Mouse (Mus musculus) kidney, adult 2 months (tissue): ENCODE results near the gene Zfp524. TPM values are rescaled to one million over a fixed set of nuclear protein-coding genes. Genes with fewer than 3 reads are reported as not detected.
A peak's percentile ranks its signal among the peaks of the same experiment; 100 is the strongest.

ENCODE experiments used
- DNase-seq: peaks from one replicate; pipeline ENCODE4 v3.0.0; 2021
- H3K27ac ChIP-seq: fragments of 200-500 bp; 2 replicates; pipeline ENCODE4 v1.5.1; 2012; ENCODE audit warnings: low read depth, low read length, control low read depth, inconsistent platforms; ENCODE audit not compliant: insufficient read depth
- H3K27me3 ChIP-seq: fragments of 200-500 bp; replicated peaks from 2 replicates; pipeline ENCODE4 v1.6.1; 2012; ENCODE audit warnings: mild to moderate bottlenecking, moderate library complexity, low read length, inconsistent platforms; ENCODE audit not compliant: control insufficient read depth, insufficient read depth
- H3K36me3 ChIP-seq: fragments of 200-500 bp; 2 replicates; pipeline ENCODE4 v1.6.1; 2012; ENCODE audit warnings: mild to moderate bottlenecking, moderate library complexity, low read length, inconsistent platforms; ENCODE audit not compliant: control insufficient read depth, insufficient read depth
- H3K4me1 ChIP-seq: fragments of 200-500 bp; 2 replicates; pipeline ENCODE4 v1.6.1; 2011; ENCODE audit warnings: low read length; ENCODE audit not compliant: control insufficient read depth, insufficient read depth
- H3K4me3 ChIP-seq: fragments of 200-500 bp; 2 replicates; pipeline ENCODE4 v1.5.1; 2011; ENCODE audit warnings: mild to moderate bottlenecking, low read depth, low read length, control low read depth; ENCODE audit not compliant: insufficient read depth
- CTCF ChIP-seq: fragments of 200-500 bp; conservative IDR thresholded peaks from 2 replicates; pipeline ENCODE4 v1.5.1; 2011; ENCODE audit warnings: low read depth, mild to moderate bottlenecking, control low read depth, low read length, moderate library complexity, mixed read lengths; ENCODE audit not compliant: insufficient read depth, insufficient read length
- POLR2A ChIP-seq: fragments of 200-500 bp; IDR thresholded peaks from one replicate; pipeline ENCODE4 v1.6.1; 2011; ENCODE audit warnings: low read depth, low read length, control low read depth
- WGBS: fragments of 180-500 bp; shearing (Covaris S2); methylation state at CpG from one replicate; pipeline ENCODE4 v1.1.7; 2018; 5-methylcytosine and 5-hydroxymethylcytosine counted together
- polyA plus RNA-seq: library from polyadenylated mRNA; depleted of rRNA; stranded (reverse); fragments of >200 nt; gene quantifications from 2 replicates; pipeline ENCODE4 v1.2.3, GENCODE M21; 2012; rRNA removed

Zfp524 gene
- polyA plus RNA-seq, 1 experiment = 35.7 TPM

GRCm38 (mm10) chr7:5059421-5059820, 45.2 kb downstream of the Zfp524 start:
- WGBS = 90% methylated on average over 12 of the region's 12 CpGs
- H3K4me1 ChIP-seq = peaks cover 3% of the 10 kb centered on the region; the same call in 1 of the 2 replicates
- H3K36me3 ChIP-seq = no peaks in the 10 kb centered on the region
- no peak overlapping the region for H3K27ac ChIP-seq
- H3K4me3 ChIP-seq = no peak overlapping the region
- no peak for DNase-seq
- TF ChIP-seq POLR2A (no peak), CTCF (no peak)
- H3K27me3 ChIP-seq = no peaks in the 10 kb centered on the region

DNA sequence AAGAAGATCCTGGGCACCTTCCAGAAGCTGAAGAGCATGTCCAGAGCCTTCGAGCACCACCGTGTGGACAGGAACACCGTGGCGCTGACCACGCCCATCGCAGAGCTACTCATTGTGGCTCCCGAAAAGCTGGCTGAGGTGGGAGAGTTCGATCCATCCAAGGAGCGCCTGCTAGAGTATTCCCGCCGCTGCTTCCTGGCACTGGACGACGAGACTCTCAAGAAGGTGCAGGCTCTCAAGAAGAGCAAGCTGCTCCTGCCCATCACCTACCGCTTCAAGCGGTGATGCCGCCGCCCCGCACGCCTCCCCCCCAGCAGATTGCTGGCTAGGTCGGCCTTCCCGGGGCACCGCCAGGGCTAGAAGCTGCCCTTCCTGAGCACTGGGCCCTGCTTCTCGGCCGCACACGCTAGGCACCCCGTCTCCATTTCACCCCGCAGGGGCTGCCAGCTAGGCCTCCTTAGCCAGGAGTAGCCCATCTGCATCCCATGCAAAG, 46.1 kb downstream of the Zfp524 start:
- 2% methylated on average over 27 of the region's 27 CpGs for WGBS
- peak; percentile 90 for DNase-seq
- Histone ChIP-seq H3K4me3 (peak overlapping the region; percentile 85), H3K4me1 (peaks cover 3% of the 10 kb centered on the region; the same call in 1 of the 2 replicates), H3K27me3 (no peaks in the 10 kb centered on the region), H3K27ac (peak overlapping the region; percentile 98), H3K36me3 (no peaks in the 10 kb centered on the region)
- TF ChIP-seq POLR2A (no peak), CTCF (peak; percentile 89)

GRCm38 (mm10) chr7:5060944-5061773, 46.9 kb downstream of the Zfp524 start:
- H3K4me1 ChIP-seq = peaks cover 3% of the 10 kb centered on the region; the same call in 1 of the 2 replicates

GRCm38 (mm10) chr7:5061774-5062359, 47.7 kb downstream of the Zfp524 start, which contains the start of gene U2af2:
Gene U2af2, plus strand, starts transcription at chr7:5062143.
- H3K4me1 ChIP-seq = peaks cover 3% of the 10 kb centered on the region; the same call in 1 of the 2 replicates
- peak within 1 kb of the TSS; percentile 87 for H3K4me3 ChIP-seq
- TF ChIP-seq CTCF (no peak), POLR2A (peak; percentile 4)
- no peaks in the 10 kb centered on the region for H3K27me3 ChIP-seq
- WGBS = under 1% methylated on average over 64 of the region's 65 CpGs
- peak within 1 kb of the TSS; percentile 99 for H3K27ac ChIP-seq
- peak; percentile 96 for DNase-seq
- no peaks in the 10 kb centered on the region; the same call in 1 of the 2 replicates for H3K36me3 ChIP-seq

More at GRCm38 (mm10) chr7:5060944-5061773, 46.9 kb downstream of the Zfp524 start:
- TF ChIP-seq POLR2A (peak; percentile 30), CTCF (peak; percentile 60)
- peak overlapping the region; percentile 99 for H3K27ac ChIP-seq
- H3K36me3 ChIP-seq = no peaks in the 10 kb centered on the region
- DNase-seq = peak; percentile 99
- peak overlapping the region; percentile 85 for H3K4me3 ChIP-seq
- WGBS = under 1% methylated on average over 60 of the region's 60 CpGs
- H3K27me3 ChIP-seq = no peaks in the 10 kb centered on the region

DNA sequence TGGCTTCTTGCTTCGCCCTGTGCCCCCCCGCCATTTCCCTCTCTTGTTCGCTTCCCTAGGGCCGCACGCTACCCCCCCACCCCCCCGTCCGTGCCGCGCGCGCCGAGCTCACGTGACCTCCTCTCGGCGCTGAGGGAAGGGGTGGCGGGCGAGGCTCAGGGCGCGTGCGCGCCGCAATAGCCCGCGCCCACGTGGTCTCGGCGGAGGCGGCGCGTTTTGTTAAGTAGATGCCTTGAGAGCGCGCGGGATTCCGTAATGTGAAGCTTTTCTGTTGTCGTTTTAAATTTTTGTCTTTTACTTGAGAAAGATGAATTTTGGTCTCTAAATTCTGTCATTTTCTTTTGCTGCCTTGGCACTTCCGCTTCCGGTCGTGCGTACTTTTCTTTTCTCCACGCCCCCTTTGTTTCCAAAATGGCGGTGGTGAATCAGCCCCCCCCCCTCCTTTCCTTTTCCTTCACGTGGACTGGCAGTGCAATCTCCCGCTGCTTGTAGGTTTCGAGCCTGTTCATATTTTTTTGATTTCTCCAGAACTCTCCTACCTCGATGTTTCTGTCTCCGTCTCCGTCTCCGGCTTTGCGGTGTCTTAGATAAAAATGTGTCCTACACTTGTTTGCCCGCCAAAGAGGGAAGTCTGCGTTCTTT, 48.3 kb downstream of the Zfp524 start:
- Histone ChIP-seq H3K27ac (peak overlapping the region; percentile 87), H3K27me3 (no peaks in the 10 kb centered on the region), H3K4me1 (peaks cover 3% of the 10 kb centered on the region; the same call in 1 of the 2 replicates), H3K4me3 (peak overlapping the region; percentile 87), H3K36me3 (no peaks in the 10 kb centered on the region; the same call in 1 of the 2 replicates)
- DNase-seq = peak; percentile 82
- under 1% methylated on average over 51 of the region's 51 CpGs for WGBS
- TF ChIP-seq POLR2A (no peak), CTCF (no peak)

- TF ChIP-seq POLR2A (no peak), CTCF (no peak)
- H3K27ac ChIP-seq = no peak overlapping the region
- peaks cover 3% of the 10 kb centered on the region; the same call in 1 of the 2 replicates for H3K4me1 ChIP-seq
- H3K27me3 ChIP-seq = no peaks in the 10 kb centered on the region
- 83% methylated on average over 6 of the region's 6 CpGs for WGBS
- H3K4me3 ChIP-seq = no peak overlapping the region
- DNase-seq = no peak
- H3K36me3 ChIP-seq = peaks cover 7% of the 10 kb centered on the region
Measured at GRCm38 (mm10) chr7:5064886-5065285, 50.7 kb downstream of the Zfp524 start.

Other genes starting within 250 kb of the Zfp524 start
- gene Fam71e2, start 243.1 kb upstream of the Zfp524 start, polyA plus RNA-seq = 0.08 and 0.09 TPM in 2 replicates
- gene Il11, start 231.6 kb upstream of the Zfp524 start, polyA plus RNA-seq = 0.13 and 0.24 TPM in 2 replicates
- 0.31 TPM in 1 of 2 replicates, not detected in the other for gene Tmem190, start 231.5 kb upstream of the Zfp524 start, polyA plus RNA-seq
- 57.8 and 87.8 TPM in 2 replicates for gene Tmem238, start 224.8 kb upstream of the Zfp524 start, polyA plus RNA-seq
- gene Rpl28, start 221.5 kb upstream of the Zfp524 start, polyA plus RNA-seq = 340 and 597 TPM in 2 replicates
- 240 and 301 TPM in 2 replicates for gene Ube2s, start 201.8 kb upstream of the Zfp524 start, polyA plus RNA-seq
- 14.1 and 17.3 TPM in 2 replicates for gene Shisa7, start 169.7 kb upstream of the Zfp524 start, polyA plus RNA-seq
- gene Isoc2b, start 144.2 kb upstream of the Zfp524 start, polyA plus RNA-seq = 41.1 and 47.9 TPM in 2 replicates
- gene Isoc2a, start 137.3 kb upstream of the Zfp524 start, polyA plus RNA-seq = 174 and 182 TPM in 2 replicates
- 0.16 TPM in 1 of 2 replicates, not detected in the other for gene Gm36210, start 107.9 kb upstream of the Zfp524 start, polyA plus RNA-seq
- 12.6 and 14.4 TPM in 2 replicates for gene Zfp628, start 99.2 kb upstream of the Zfp524 start, polyA plus RNA-seq
- gene Nat14, start 92.4 kb upstream of the Zfp524 start, polyA plus RNA-seq = 5.5 and 5.7 TPM in 2 replicates
- gene Ssc5d, start 88.6 kb upstream of the Zfp524 start, polyA plus RNA-seq = 1.8 and 2.1 TPM in 2 replicates
- 0.11 and 1.6 TPM in 2 replicates for gene Sbk2, start 50.0 kb upstream of the Zfp524 start, polyA plus RNA-seq
- 0.14 and 0.19 TPM in 2 replicates for gene Sbk3, start 43.2 kb upstream of the Zfp524 start, polyA plus RNA-seq
- 49.9 and 55.2 TPM in 2 replicates for gene Zfp579, start 18.3 kb upstream of the Zfp524 start, polyA plus RNA-seq
- gene Fiz1, start 282 bp downstream of the Zfp524 start, polyA plus RNA-seq = 25.4 and 27.5 TPM in 2 replicates
- gene Gm44973, start 1.1 kb downstream of the Zfp524 start, polyA plus RNA-seq = 0.14 TPM in 1 of 2 replicates, not detected in the other
- 21.3 and 25.1 TPM in 2 replicates for gene Zfp865, start 6.0 kb downstream of the Zfp524 start, polyA plus RNA-seq
- 2.3 and 3.0 TPM in 2 replicates for gene Ccdc106, start 6.1 kb downstream of the Zfp524 start, polyA plus RNA-seq
- not detected in 2 replicates for gene 4632433K11Rik, start 19.7 kb downstream of the Zfp524 start, polyA plus RNA-seq
- gene Zfp784, start 24.0 kb downstream of the Zfp524 start, polyA plus RNA-seq = 6.4 and 6.8 TPM in 2 replicates
- gene Zfp580, start 37.1 kb downstream of the Zfp524 start, polyA plus RNA-seq = 17.0 and 17.1 TPM in 2 replicates
- 132 and 153 TPM in 2 replicates for gene U2af2, start 47.7 kb downstream of the Zfp524 start, polyA plus RNA-seq
- gene Epn1, start 65.8 kb downstream of the Zfp524 start, polyA plus RNA-seq = 243 and 262 TPM in 2 replicates
- not detected in 2 replicates for gene Rfpl4, start 102.5 kb downstream of the Zfp524 start, polyA plus RNA-seq
- gene Rasl2-9, start 111.5 kb downstream of the Zfp524 start, polyA plus RNA-seq = 2.8 and 3.5 TPM in 2 replicates
- not detected in 2 replicates for gene Vmn1r55, start 135.3 kb downstream of the Zfp524 start, polyA plus RNA-seq
- gene Vmn1r56, start 182.3 kb downstream of the Zfp524 start, polyA plus RNA-seq = not detected in 2 replicates
- gene Vmn1r57, start 204.1 kb downstream of the Zfp524 start, polyA plus RNA-seq = not detected in 2 replicates